Mouse (Mus musculus) gastrocnemius, adult 2 months (tissue): ENCODE measurements around the gene Syne2. TPM values are rescaled to one million over a fixed set of nuclear protein-coding genes. Genes with fewer than 3 reads are reported as not detected.

Source experiments
- DNase-seq: peaks from one replicate; pipeline ENCODE4 v3.0.0; 2022
- H3K27ac ChIP-seq: fragments of 200-600 bp; 2 replicates; pipeline ENCODE4 v1.8.1; 2022; ENCODE audit warnings: mild to moderate bottlenecking
- H3K4me3 ChIP-seq: fragments of 200-600 bp; 2 replicates; pipeline ENCODE4 v1.8.1; 2022; ENCODE audit warnings: mild to moderate bottlenecking, moderate library complexity
- CTCF ChIP-seq: fragments of 200-600 bp; IDR thresholded peaks from 2 replicates; pipeline ENCODE4 v1.8.1; 2022; ENCODE audit warnings: antibody characterized with exemption, mild to moderate bottlenecking, moderate library complexity
- intact Hi-C: fragments of 180-260 bp; cut with DNase I; formaldehyde crosslinking; loops from one replicate; pipeline ENCODE4 v1.15.1; 2025
- total RNA-seq, 2 experiments: library from RNA; stranded (reverse); gene quantifications; 2 replicates each; pipeline ENCODE4 v1.2.3; 2021

Gene Syne2
- total RNA-seq, 2 experiments from 2014 or later: 15.0 to 15.5 TPM

GRCm38 (mm10) chr12:76063001-76063400, 245.1 kb downstream of the Syne2 start:
- Histone ChIP-seq H3K27ac (no peak overlapping the region), H3K4me3 (no peak overlapping the region)
- intact Hi-C loops: no loop called here
- TF ChIP-seq CTCF: no peak
- no peak for DNase-seq

GRCm38 (mm10) chr12:76070386-76070785, 252.5 kb downstream of the Syne2 start:
- no peak for DNase-seq

GRCm38 (mm10) chr12:76071935-76072849, 254.3 kb downstream of the Syne2 start:
- intact Hi-C loops: no loop called here
- H3K4me3 ChIP-seq: peak overlapping the region; percentile 15
- peak overlapping the region; percentile 46; the same call in 1 of the 2 replicates for H3K27ac ChIP-seq
- DNase-seq: no peak
- TF ChIP-seq CTCF: no peak

More at GRCm38 (mm10) chr12:76070386-76070785, 252.5 kb downstream of the Syne2 start:
- H3K4me3 ChIP-seq: no peak overlapping the region
- H3K27ac ChIP-seq: no peak overlapping the region
- TF ChIP-seq CTCF: no peak
- intact Hi-C loops: no loop called here

GRCm38 (mm10) chr12:76073066-76073826, 255.3 kb downstream of the Syne2 start:
- no peak for DNase-seq
- TF ChIP-seq CTCF: no peak
- Histone ChIP-seq H3K27ac (peak overlapping the region; percentile 24; the same call in 1 of the 2 replicates), H3K4me3 (no peak overlapping the region)
- intact Hi-C loops: no loop called here

- TF ChIP-seq CTCF: no peak
- DNase-seq: no peak
- H3K4me3 ChIP-seq: no peak overlapping the region
- H3K27ac ChIP-seq: no peak overlapping the region
- intact Hi-C loops: no loop called here
These were observed 256.0 kb downstream of the Syne2 start for GRCm38 (mm10) chr12:76073981-76074380.

- TF ChIP-seq CTCF: no peak
- H3K4me3 ChIP-seq: peak overlapping the region; percentile 67
- peak overlapping the region; percentile 78 for H3K27ac ChIP-seq
- peak; percentile 66 for DNase-seq
- intact Hi-C loops: no loop called here
These were observed 263.1 kb downstream of the Syne2 start for GRCm38 (mm10) chr12:76080876-76081556.

- Histone ChIP-seq H3K27ac (peak overlapping the region; percentile 78), H3K4me3 (peak overlapping the region; percentile 67)
- peak; percentile 73 for DNase-seq
- intact Hi-C loops: no loop called here
- no peak for TF ChIP-seq CTCF
These were observed 263.8 kb downstream of the Syne2 start for GRCm38 (mm10) chr12:76081557-76082211.

- H3K27ac ChIP-seq: no peak overlapping the region
- no peak for DNase-seq
- TF ChIP-seq CTCF: no peak
- intact Hi-C loops: no loop called here
- H3K4me3 ChIP-seq: no peak overlapping the region
These were observed 267.1 kb downstream of the Syne2 start for GRCm38 (mm10) chr12:76085066-76085465.

- H3K4me3 ChIP-seq: no peak overlapping the region
- TF ChIP-seq CTCF: no peak
- no peak for DNase-seq
- intact Hi-C loops: no loop called here
- H3K27ac ChIP-seq: no peak overlapping the region
These were observed 268.3 kb downstream of the Syne2 start for GRCm38 (mm10) chr12:76085956-76086905.

- no peak overlapping the region for H3K27ac ChIP-seq
- no peak overlapping the region for H3K4me3 ChIP-seq
- DNase-seq: no peak
- no peak for TF ChIP-seq CTCF
- intact Hi-C loops: no loop called here
These were observed 269.1 kb downstream of the Syne2 start for GRCm38 (mm10) chr12:76087025-76087424.
